Mouse (Mus musculus) limb, embryonic 13.5 days (tissue): Measurements from ENCODE around the gene Iltifb. TPM values are rescaled to one million over a fixed set of nuclear protein-coding genes. Genes with fewer than 3 reads are reported as not detected.
"Not testable (repeated sequence)": the region's sequence is repeated elsewhere in the genome, so short reads cannot be mapped to it uniquely, and the experiment has no call there.

Experiments used
- ATAC-seq: fragments of 200-750 bp; cut with Nextera tagmentation; 2 replicates; pipeline ENCODE4 v1.8.0; 2017; ENCODE audit warnings: low read depth, moderate number of reproducible peaks, moderate TSS enrichment; ENCODE audit not compliant: low FRiP score
- H3K27ac ChIP-seq: fragments of 300-500 bp; sonication (generic); 2 replicates; pipeline ENCODE4 v1.5.1; 2015; ENCODE audit warnings: inconsistent platforms, mild to moderate bottlenecking, moderate library complexity
- H3K27me3 ChIP-seq: fragments of 300-500 bp; sonication (generic); 2 replicates; pipeline ENCODE4 v1.6.1; 2015; ENCODE audit warnings: mild to moderate bottlenecking, inconsistent platforms
- H3K36me3 ChIP-seq: fragments of 300-500 bp; sonication (generic); 2 replicates; pipeline ENCODE4 v1.6.1; 2015; ENCODE audit warnings: inconsistent platforms, mild to moderate bottlenecking, moderate library complexity
- H3K4me1 ChIP-seq: fragments of 300-500 bp; sonication (generic); 2 replicates; pipeline ENCODE4 v1.6.1; 2015; ENCODE audit warnings: inconsistent platforms
- H3K4me2 ChIP-seq: fragments of 300-500 bp; sonication (generic); replicated peaks from 2 replicates; pipeline ENCODE4 v1.6.1; 2015; ENCODE audit warnings: inconsistent platforms, mild to moderate bottlenecking, moderate library complexity
- H3K4me3 ChIP-seq: fragments of 300-500 bp; sonication (generic); 2 replicates; pipeline ENCODE4 v1.5.1; 2015; ENCODE audit warnings: moderate library complexity, mild to moderate bottlenecking, inconsistent platforms
- H3K9ac ChIP-seq: fragments of 300-500 bp; sonication (generic); 2 replicates; pipeline ENCODE4 v1.6.1; 2015; ENCODE audit warnings: mild to moderate bottlenecking, inconsistent platforms
- H3K9me3 ChIP-seq: fragments of 300-500 bp; sonication (generic); 2 replicates; pipeline ENCODE4 v1.6.1; 2016; ENCODE audit warnings: inconsistent platforms
- WGBS: fragments of 180-500 bp; shearing (Covaris S2); methylation state at CpG from one replicate; pipeline ENCODE4 v1.1.7; 2015; 5-methylcytosine and 5-hydroxymethylcytosine counted together
- polyA plus RNA-seq: library from polyadenylated mRNA; unstranded; fragments of >200 nt; fragmentation: Nextera tagmentation; extraction: Ambion mirVana; gene quantifications from 2 replicates; pipeline ENCODE4 v1.2.1, GENCODE M21; 2015

The Iltifb gene
- polyA plus RNA-seq, 1 experiment from 2014 or later: not detected

GRCm38 (mm10) chr10:118250852-118251295 lies 44.0 kb downstream of the Iltifb start:
- Histone ChIP-seq H3K4me2 (peak overlapping the region; percentile 46), H3K27ac (no peak overlapping the region), H3K4me3 (no peak overlapping the region), H3K27me3 (no peaks in the 10 kb centered on the region), H3K9ac (no peak overlapping the region), H3K9me3 (no peaks in the 10 kb centered on the region), H3K36me3 (no peaks in the 10 kb centered on the region), H3K4me1 (no peaks in the 10 kb centered on the region)
- 32% methylated on average over 10 of the region's 10 CpGs for WGBS
- ATAC-seq: peak; percentile 54; the same call in 1 of the 2 replicates

GRCm38 (mm10) chr10:118249006-118249595 lies 45.7 kb downstream of the Iltifb start:
- not testable (repeated sequence) for H3K4me1 ChIP-seq, H3K9ac ChIP-seq, H3K9me3 ChIP-seq, H3K27ac ChIP-seq, H3K36me3 ChIP-seq, H3K4me3 ChIP-seq, H3K27me3 ChIP-seq, ATAC-seq, H3K4me2 ChIP-seq
- 79% methylated on average over 11 of the region's 11 CpGs for WGBS

DNA sequence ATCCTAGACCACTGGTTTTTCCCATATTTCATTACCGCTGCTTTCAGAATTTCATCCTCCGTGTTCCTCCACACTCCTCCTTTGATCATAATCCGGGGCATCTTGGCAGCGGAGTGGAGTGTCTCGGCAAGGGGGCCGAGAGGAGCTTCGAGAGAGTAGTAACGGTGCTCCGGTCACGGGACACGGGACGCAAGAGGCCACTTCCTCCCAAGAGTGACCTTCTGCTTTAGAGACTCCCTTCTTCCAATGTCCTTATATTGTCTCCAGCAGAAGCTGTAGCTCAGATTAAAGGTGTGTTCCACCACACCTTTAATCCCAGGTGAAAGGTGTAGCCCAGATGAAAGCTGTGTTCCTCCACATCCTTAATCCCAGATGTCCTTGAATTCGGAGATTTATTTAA lies 54.2 kb downstream of the Iltifb start, which contains the start of gene Gm32717:
Gm32717 (minus strand) TSS at position 101 of the 400 bp plus-strand sequence.
- no CpG with 5 or more reads among the region's 13 CpGs for WGBS

More for the DNA sequence above, 54.2 kb downstream of the Iltifb start, which contains the start of gene Gm32717:
- H3K9ac ChIP-seq, H3K4me1 ChIP-seq, H3K27me3 ChIP-seq, H3K36me3 ChIP-seq, H3K4me2 ChIP-seq, H3K4me3 ChIP-seq, H3K9me3 ChIP-seq, H3K27ac ChIP-seq, ATAC-seq: not testable (repeated sequence)

Other genes with a start within 250 kb of the Iltifb start
- gene Mdm1, start 153.2 kb downstream of the Iltifb start, polyA plus RNA-seq: 37.6 and 38.9 TPM in 2 replicates
- not detected in 2 replicates for gene Il22, start 90.1 kb downstream of the Iltifb start, polyA plus RNA-seq
- 0.06 TPM in 1 of 2 replicates, not detected in the other for gene Gm32717, start 54.3 kb downstream of the Iltifb start, polyA plus RNA-seq
- gene Gm32802, start 36.4 kb downstream of the Iltifb start, polyA plus RNA-seq: 0.06 TPM in 1 of 2 replicates, not detected in the other
- not detected in 2 replicates for gene Gm9040, start 31.9 kb upstream of the Iltifb start, polyA plus RNA-seq
- not detected in 2 replicates for gene Gm9044, start 37.4 kb upstream of the Iltifb start, polyA plus RNA-seq
- gene Gm9045, start 42.8 kb upstream of the Iltifb start, polyA plus RNA-seq: 0.09 and 0.11 TPM in 2 replicates
- not detected in 2 replicates for gene Gm9046, start 48.2 kb upstream of the Iltifb start, polyA plus RNA-seq
- not detected in 2 replicates for gene Gm9048, start 53.6 kb upstream of the Iltifb start, polyA plus RNA-seq
- 0.09 and 0.11 TPM in 2 replicates for gene Gm9049, start 59.1 kb upstream of the Iltifb start, polyA plus RNA-seq
- not detected in 2 replicates for gene Ifng, start 146.0 kb upstream of the Iltifb start, polyA plus RNA-seq